Mouse (Mus musculus) ES-E14 (cell line): ENCODE data around the gene Pls1.

Experiments used
- CHD2 ChIP-seq: IDR thresholded peaks from 2 replicates; pipeline ENCODE4 v1.6.1; 2014; ENCODE audit warnings: mild to moderate bottlenecking, low read depth, low read length, inconsistent platforms
- HCFC1 ChIP-seq: IDR thresholded peaks from 2 replicates; pipeline ENCODE4 v1.6.1; 2012; ENCODE audit warnings: low read length, inconsistent platforms, borderline replicate concordance; ENCODE audit not compliant: insufficient read depth
- MAFK ChIP-seq: IDR thresholded peaks from 2 replicates; pipeline ENCODE4 v1.6.1; 2014; ENCODE audit warnings: mild to moderate bottlenecking, low read depth, low read length, inconsistent platforms; ENCODE audit not compliant: insufficient read depth
- ZC3H11A ChIP-seq: IDR thresholded peaks from 2 replicates; pipeline ENCODE4 v1.6.1; 2012; ENCODE audit warnings: low read depth, mild to moderate bottlenecking, inconsistent platforms, low read length, borderline replicate concordance
- ZNF384 ChIP-seq: IDR thresholded peaks from 2 replicates; pipeline ENCODE4 v1.6.1; 2012; ENCODE audit warnings: low read depth, low read length, inconsistent platforms

DNA sequence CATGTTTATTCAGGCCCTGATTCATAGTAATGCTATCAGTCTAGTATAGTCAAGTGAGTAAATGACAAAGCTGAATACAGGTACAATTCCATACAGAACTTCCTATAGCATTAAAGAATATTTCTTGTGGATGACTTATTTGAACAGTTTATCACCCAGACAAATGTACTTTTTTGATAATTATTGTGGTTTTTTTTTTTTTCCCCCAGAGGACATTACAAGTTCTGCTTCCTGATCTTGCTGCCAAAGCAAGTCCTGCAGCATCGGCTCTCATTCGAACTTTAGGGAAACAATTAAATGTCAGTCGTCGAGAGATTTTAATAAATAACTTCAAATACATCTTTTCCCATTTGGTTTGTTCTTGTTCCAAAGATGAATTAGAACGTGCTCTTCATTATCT lies 33.1 kb upstream of the Pls1 start:
- TF ChIP-seq HCFC1 (no peak), ZNF384 (no peak), CHD2 (no peak), MAFK (no peak), ZC3H11A (no peak)
